Mouse (Mus musculus) forelimb bud, embryonic 11.5 days (tissue): ENCODE data around the gene Chd5.

Experiments
- DNase-seq: peaks from one replicate; pipeline ENCODE4 v3.0.0-alpha.2; 2012; ENCODE audit warnings: low read depth, low spot score

Gene Chd5

DNA sequence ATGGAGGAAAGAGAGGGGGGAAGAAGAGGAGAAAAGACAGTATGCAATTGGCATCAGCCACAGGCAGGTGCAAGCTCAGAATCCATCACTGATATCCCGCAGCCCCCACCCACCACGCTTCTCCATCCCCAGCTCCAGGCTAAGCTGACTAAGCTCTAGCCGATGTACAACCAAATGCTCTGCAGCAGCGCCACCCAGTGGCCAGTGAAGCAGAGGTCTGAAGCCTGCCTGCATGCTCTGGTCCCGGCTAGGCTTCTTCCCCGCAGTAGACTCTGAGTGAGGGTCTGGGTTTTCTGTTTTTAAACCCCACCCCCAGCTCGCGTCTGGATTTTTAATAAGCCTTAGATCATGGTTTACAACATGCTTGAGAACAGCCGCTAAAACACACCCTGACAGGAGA, 96.4 kb downstream of the Chd5 start:
- peak; percentile 90 for DNase-seq

GRCm38 (mm10) chr4:152435255-152435654, 96.8 kb downstream of the Chd5 start:
- peak; percentile 74 for DNase-seq
